Mouse (Mus musculus): ENCODE measurements at regions not wholly inside any gene's neighbourhood (a gene's known extent, or its start where the extent isn't known, plus 50 kb on each side); places are given as distances from the start of the nearest gene placed in this dataset.

- no peak for DNase-seq (ENCODE audit: low spot score in 2 of 2)
- intact Hi-C loops (cut with DNase I): no loop called here
Observed at GRCm38 (mm10) chr13:56021716-56022115, 114.4 kb downstream of the H2afy start.

GRCm38 (mm10) chr13:56014006-56014405, 122.2 kb downstream of the H2afy start:
- no peak for DNase-seq (ENCODE audit: low spot score in 2 of 2)
- intact Hi-C loops (cut with DNase I): no loop called here

GRCm38 (mm10) chr13:56010416-56010815, 125.7 kb downstream of the H2afy start:
- no peak for DNase-seq (ENCODE audit: low spot score in 2 of 2)
- intact Hi-C loops (cut with DNase I): no loop called here

GRCm38 (mm10) chr13:56006827-56007226, 129.3 kb downstream of the H2afy start:
- peak in 1 of 2 experiments; percentile 49 for DNase-seq (ENCODE audit: low spot score in 2 of 2)
- intact Hi-C loops (cut with DNase I): no loop called here

GRCm38 (mm10) chr13:56005746-56006145, 130.4 kb downstream of the H2afy start:
- no peak for DNase-seq (ENCODE audit: low spot score in 2 of 2)
- intact Hi-C loops (cut with DNase I): no loop called here

- intact Hi-C loops (cut with DNase I): no loop called here
- DNase-seq (ENCODE audit: low spot score in 2 of 2): peak in 1 of 2 experiments; percentile 85
Observed at GRCm38 (mm10) chr13:56003724-56004393, 132.3 kb downstream of the H2afy start.

- DNase-seq (ENCODE audit: low spot score in 2 of 2): no peak
- intact Hi-C loops (cut with DNase I): no loop called here
Observed at GRCm38 (mm10) chr13:55995255-55995654, 140.9 kb downstream of the H2afy start.

GRCm38 (mm10) chr13:55994460-55994859, 141.7 kb downstream of the H2afy start:
- intact Hi-C loops (cut with DNase I): no loop called here
- DNase-seq (ENCODE audit: low spot score in 2 of 2): no peak

GRCm38 (mm10) chr13:55992699-55993098, 143.5 kb downstream of the H2afy start:
- no peak for DNase-seq (ENCODE audit: low spot score in 2 of 2)
- intact Hi-C loops (cut with DNase I): no loop called here

GRCm38 (mm10) chr13:55991216-55991615, 144.9 kb downstream of the H2afy start:
- intact Hi-C loops (cut with DNase I): no loop called here

GRCm38 (mm10) chr13:55990186-55990585, 146.0 kb downstream of the H2afy start:
- DNase-seq (ENCODE audit: low spot score in 2 of 2): peak in 1 of 2 experiments; percentile 70
- intact Hi-C loops (cut with DNase I): no loop called here

More at GRCm38 (mm10) chr13:55991216-55991615, 144.9 kb downstream of the H2afy start:
- no peak for DNase-seq (ENCODE audit: low spot score in 2 of 2)

- no peak for DNase-seq (ENCODE audit: low spot score in 2 of 2)
- intact Hi-C loops (cut with DNase I): no loop called here
Observed at GRCm38 (mm10) chr13:55989401-55989800, 146.8 kb downstream of the H2afy start.

- DNase-seq (ENCODE audit: low spot score in 2 of 2): no peak
- intact Hi-C loops (cut with DNase I): no loop called here
Observed at GRCm38 (mm10) chr13:55985396-55985795, 149.4 kb upstream of the Pitx1 start.

GRCm38 (mm10) chr13:55984772-55985171, 148.8 kb upstream of the Pitx1 start:
- DNase-seq (ENCODE audit: low spot score in 2 of 2): no peak
- intact Hi-C loops (cut with DNase I): no loop called here

GRCm38 (mm10) chr13:55983851-55984250, 147.9 kb upstream of the Pitx1 start:
- intact Hi-C loops (cut with DNase I): no loop called here
- no peak for DNase-seq (ENCODE audit: low spot score in 2 of 2)

GRCm38 (mm10) chr13:55981041-55981440, 145.0 kb upstream of the Pitx1 start:
- intact Hi-C loops (cut with DNase I): no loop called here
- no peak for DNase-seq (ENCODE audit: low spot score in 2 of 2)

GRCm38 (mm10) chr13:55977902-55978301, 141.9 kb upstream of the Pitx1 start:
- intact Hi-C loops (cut with DNase I): no loop called here
- DNase-seq (ENCODE audit: low spot score in 2 of 2): no peak

GRCm38 (mm10) chr13:55976911-55977381, 141.0 kb upstream of the Pitx1 start:
- no peak for DNase-seq (ENCODE audit: low spot score in 2 of 2)
- intact Hi-C loops (cut with DNase I): no loop called here

- intact Hi-C loops (cut with DNase I): no loop called here
- DNase-seq (ENCODE audit: low spot score in 2 of 2): no peak
Observed at GRCm38 (mm10) chr13:55974105-55974504, 138.1 kb upstream of the Pitx1 start.

GRCm38 (mm10) chr13:55970687-55971086, 134.7 kb upstream of the Pitx1 start:
- DNase-seq (ENCODE audit: low spot score in 2 of 2): no peak
- intact Hi-C loops (cut with DNase I): no loop called here

GRCm38 (mm10) chr13:55969473-55969872, 133.5 kb upstream of the Pitx1 start:
- intact Hi-C loops (cut with DNase I): no loop called here
- no peak for DNase-seq (ENCODE audit: low spot score in 2 of 2)

GRCm38 (mm10) chr13:55967151-55967550, 131.2 kb upstream of the Pitx1 start:
- intact Hi-C loops (cut with DNase I): no loop called here
- DNase-seq (ENCODE audit: low spot score in 2 of 2): no peak
